Mouse (Mus musculus) c-Kit-positive CD71-positive TER-119-positive erythroid progenitor cells, embryonic 14.5 days (primary cell): Measurements from ENCODE around the gene Dock2.
"Not testable (repeated sequence)": the region's sequence is repeated elsewhere in the genome, so short reads cannot be mapped to it uniquely, and the experiment has no call there.

ENCODE experiments used
- DNase-seq: peaks from one replicate; pipeline ENCODE4 v3.0.0-alpha.2; 2013; ENCODE audit warnings: low spot score

The Dock2 gene

DNA sequence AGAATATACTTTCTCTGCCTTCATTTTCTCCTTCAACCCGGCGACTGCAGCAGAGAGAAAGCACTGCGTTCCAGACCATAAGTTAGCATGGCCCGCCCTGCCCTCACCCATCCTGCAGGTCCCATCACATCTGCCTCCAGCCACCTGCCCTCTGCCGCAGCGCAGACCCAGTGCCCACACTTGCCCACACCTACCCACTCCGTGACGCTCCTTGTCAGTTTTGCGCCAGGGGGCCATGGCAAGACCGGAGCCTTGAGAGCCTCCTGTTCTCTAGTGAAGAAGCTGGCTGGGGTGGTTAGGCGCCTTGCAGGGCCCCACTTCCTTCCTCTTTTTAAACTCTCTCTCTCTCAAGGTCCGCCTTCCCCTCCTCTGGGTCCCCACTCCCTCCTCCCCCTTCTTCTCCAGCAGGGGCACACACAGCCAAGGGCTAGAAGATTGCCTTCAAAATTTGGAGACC lies at the start of gene Dock2:
TSS of gene Dock2 (minus strand) at position 306 of the 457 bp plus-strand sequence.
- DNase-seq = no peak

GRCm38 (mm10) chr11:34832678-34833077 lies 49.0 kb upstream of the Dock2 start:
- DNase-seq = peak; percentile 8

DNA sequence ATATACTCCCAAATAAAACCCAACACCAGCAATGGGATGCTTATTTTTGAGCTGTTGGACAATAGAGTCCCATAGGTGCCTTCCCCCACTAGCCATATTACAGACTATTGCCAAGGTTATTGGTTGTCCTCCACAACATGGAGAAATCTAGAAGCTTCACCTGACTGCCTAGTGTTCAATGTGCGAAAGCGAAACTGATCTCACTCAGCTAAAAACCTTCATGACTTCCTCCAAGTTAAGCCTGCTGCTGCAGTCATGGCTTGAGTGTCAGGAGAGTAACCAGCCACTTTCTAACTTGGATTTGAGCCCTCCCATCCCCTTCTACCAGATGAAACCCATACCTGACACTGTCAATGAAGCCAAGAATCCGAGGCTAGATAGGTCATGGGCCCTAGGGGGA lies 44.1 kb upstream of the Dock2 start:
- DNase-seq = no peak

GRCm38 (mm10) chr11:34826940-34827339 lies 43.2 kb upstream of the Dock2 start:
- no peak for DNase-seq

DNA sequence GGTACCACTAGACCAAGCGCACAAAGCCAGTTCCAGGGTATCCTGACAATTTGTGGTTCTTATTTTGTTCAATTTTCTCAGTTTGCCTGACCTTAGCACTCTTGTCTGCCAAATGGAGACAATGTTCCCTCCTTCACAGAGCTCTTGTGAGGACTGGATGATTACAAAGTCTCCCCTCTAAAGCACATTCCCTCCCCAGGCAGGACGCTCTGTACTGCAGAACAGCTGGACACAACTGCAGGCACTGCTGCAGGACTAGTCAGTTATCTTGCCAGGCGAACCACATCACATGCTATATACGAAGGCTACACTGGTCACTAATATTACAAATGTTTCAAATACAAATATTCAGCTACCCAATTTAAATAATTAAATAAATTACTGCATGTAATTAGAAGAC lies 41.1 kb upstream of the Dock2 start:
- no peak for DNase-seq

GRCm38 (mm10) chr11:34814767-34815166 lies 31.1 kb upstream of the Dock2 start:
- DNase-seq = no peak

DNA sequence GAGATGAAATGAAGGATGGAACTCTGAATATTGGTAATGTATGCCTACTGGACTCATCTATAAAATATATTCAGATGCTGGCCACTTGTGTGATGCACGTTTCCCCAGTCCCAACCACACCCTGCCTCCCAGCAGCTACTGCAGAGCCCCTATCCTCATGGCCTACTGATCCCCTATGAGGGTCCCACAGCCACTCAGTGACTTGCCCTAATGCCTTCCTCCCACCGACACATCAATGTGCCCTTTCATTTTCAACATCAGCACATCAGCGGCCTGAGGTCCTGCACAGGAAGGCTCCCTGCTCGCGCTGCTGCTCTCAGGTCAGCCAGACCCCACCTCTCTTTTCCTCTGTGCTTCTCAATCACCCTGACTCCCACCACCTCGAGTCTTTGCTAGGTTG lies 30.6 kb upstream of the Dock2 start:
- no peak for DNase-seq

GRCm38 (mm10) chr11:34805026-34805425 lies 21.3 kb upstream of the Dock2 start:
- DNase-seq = not testable (repeated sequence)

DNA sequence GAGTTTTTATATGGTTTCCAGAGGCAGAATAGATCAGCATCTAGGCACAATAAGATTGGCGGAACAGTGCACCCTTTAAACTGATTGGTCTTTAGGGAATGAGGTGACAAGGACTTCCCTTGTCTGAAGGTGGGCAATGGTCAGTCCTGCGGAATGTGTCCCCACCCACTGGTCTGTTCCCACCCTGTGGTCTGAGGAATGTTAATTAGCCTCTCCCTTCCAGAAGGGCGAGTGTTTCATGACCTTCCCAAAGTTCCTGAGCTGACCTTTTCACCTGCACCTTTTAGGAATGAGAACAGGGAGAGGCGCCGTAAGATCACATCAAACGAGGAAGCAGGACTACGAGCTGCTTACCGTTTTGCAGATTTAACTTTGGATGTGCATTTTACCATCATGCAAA lies 14.4 kb upstream of the Dock2 start:
- DNase-seq = not testable (repeated sequence)

- DNase-seq = no peak
These were observed 12.4 kb upstream of the Dock2 start for GRCm38 (mm10) chr11:34796097-34796496.

- DNase-seq = peak; percentile 35
These were observed 8.2 kb upstream of the Dock2 start for GRCm38 (mm10) chr11:34791872-34792271.

GRCm38 (mm10) chr11:34784864-34785263 lies 1.2 kb upstream of the Dock2 start:
- no peak for DNase-seq

DNA sequence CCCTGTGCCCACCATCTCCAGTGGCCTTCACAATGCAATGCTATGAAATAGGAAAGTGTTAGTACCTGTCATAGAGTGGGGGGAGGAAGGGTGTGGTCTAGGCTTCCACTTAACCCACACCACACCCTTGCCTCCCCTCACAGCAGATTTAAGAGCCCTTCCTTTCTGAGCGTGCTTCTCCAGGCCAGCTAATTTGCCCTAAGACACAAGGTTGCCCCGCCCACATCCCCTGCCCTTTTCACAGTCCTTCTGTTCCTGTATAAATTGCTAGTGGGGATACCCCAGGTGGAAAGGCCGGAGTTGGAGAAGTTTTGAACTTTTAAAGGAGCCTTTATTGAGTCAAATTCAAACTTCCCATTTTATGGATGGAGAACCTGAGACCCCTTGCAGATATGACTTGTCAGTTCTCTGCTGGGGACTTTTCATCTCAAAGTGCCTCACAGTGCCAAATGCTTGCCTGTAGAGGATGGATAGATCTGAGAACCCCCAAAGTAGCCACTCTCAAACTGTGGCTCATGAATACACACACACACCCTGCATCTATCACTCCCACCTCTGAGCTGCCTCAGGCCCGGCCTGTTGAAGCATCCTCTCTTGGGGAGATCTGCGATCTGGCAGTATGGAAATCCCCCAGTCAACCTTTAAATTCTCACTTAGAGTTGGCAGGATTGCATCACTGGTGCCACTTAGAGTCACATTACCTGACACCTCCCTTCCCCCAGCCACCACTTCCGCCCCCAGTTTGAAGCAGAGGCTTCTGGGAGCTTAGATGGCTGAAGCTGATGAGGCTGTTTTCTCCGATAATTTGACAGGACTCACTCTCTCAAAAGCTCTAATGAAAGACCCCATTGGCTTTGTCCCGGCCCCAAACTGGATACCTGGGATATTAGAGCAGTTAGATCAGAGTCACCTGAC lies 919 bp downstream of the Dock2 start:
- DNase-seq = no peak

DNA sequence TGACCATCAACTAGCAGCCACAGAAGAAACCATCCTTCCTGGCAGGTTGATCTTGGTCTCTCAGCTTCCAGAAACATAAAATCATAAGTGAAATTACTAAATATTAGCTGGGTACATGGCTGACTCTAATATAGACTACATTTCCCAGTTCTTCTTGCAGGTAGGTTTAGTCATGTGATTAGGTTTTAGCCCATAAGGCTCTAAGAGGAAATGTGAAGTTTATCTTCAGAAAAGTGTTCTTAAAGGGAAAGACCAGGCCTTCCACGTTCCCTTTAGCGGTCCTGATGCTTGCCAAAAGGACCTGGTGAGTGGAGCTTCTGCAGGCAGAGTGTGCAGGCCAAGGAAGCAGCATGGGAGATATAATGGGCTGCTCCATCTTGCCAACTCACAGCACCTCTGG lies 2.9 kb downstream of the Dock2 start:
- no peak for DNase-seq

DNA sequence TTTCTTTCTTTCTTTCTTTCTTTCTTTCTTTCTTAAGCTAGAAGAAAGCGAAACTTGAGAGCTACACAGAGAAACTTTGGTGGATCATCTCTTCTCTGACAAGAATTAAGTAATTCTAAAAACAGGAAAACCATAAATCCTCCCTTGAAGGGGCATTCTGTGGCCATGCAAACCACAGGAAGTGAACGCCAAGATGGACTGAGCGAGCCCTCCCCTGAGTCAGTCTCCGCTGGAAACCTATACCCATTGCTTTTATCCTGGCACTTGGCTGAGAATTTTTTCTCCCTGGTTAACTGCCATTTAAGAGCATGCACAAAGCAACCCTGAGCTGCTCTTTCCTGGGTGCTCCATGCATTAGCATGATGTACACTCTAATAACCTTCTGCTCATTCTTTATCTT lies 3.7 kb downstream of the Dock2 start:
- DNase-seq = no peak

- no peak for DNase-seq
These were observed 5.3 kb downstream of the Dock2 start for GRCm38 (mm10) chr11:34778351-34778750.

DNA sequence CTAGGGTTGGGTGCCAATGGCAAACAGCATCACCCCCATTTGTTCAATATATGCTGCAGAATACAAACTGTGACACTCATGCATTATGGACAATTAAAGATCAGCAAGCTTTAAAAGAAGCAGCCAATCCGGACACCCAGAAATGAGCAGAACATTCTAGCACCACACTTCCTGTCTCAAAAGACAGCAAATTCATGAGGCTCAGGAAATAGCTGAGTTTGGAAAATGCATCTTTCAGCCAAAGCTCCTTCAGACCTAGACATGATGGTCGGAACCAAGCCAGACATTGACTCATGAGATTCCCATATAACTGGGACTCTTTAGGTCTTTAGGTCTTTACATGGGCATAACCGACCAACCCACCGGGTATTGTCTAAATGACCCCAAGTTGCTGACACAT lies 6.2 kb downstream of the Dock2 start:
- DNase-seq = no peak

DNA sequence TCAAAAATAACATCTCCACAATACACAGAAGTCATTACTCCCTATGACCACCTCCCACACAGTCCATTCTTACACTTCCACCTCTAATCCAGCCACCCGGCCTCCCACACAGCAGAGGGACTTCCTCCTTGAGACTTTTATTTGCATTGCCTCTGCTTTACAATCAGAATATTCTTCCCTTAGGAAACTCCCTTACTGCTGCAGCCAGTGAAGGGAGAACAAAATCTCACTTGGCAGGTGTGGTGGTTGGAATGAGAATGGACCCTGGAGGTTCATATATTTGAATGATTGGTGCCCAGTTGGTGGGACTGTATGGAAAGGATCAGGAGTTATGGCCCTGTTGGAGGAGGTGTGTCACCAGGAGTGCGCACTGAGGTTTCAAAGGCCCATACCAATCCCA lies 7.6 kb downstream of the Dock2 start:
- DNase-seq = no peak

GRCm38 (mm10) chr11:34774636-34775035 lies 9.1 kb downstream of the Dock2 start:
- no peak for DNase-seq

GRCm38 (mm10) chr11:34773304-34773895 lies 10.3 kb downstream of the Dock2 start:
- no peak for DNase-seq

DNA sequence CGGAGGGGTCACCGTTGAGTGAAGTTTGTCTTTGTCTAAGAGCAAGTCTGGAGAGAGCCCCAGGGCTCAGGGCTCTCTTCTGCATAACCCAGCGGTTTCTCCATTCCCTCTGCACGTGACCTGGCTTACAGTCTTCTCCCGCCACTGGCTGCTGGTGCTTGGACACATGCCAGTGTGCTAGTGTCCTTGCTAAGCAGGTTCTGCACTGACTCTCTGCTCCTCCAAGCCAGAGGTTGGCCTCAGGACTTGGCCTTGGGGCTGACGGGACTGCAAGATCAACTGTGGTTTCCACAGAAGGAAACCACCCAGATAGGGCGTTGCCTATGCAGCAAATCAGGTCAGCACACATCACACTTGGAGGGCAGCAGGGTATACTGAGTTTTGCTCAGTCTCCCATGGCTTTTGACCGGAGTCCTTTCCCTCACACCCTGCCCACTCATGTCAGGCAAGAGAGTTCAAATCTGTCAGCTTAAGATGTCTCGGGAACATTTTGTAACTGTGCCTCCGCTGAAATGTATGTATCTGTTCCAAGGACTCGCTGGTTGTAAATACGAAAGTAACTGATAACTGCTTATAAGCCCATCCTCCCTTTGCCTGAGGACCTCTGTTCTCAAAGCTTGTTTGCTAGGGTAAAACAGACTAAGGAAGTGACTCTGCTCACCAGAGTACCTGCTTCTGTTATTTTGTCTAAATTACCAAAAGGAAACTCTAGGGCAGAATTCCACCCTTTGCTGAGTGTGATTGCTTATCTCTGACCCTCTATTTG lies 12.3 kb downstream of the Dock2 start:
- no peak for DNase-seq

DNA sequence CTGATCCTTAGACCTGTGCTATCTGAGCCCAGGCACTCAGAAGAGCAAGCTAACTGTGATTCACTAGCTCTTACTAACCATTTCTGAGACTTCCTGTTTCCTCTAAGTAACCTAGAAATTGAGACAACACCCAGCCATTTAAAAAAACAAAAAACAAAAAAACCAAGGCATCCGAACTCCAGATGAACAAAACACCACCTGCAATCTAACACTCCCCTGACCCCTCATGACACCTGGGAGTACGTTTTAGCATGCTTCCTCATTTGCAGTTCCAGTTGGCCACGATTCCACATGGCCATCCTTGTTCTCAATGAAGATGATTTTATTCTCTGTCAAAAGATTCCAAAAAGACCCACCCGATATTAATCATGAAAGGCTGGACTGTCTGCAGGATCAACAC lies 13.0 kb downstream of the Dock2 start:
- DNase-seq = no peak

GRCm38 (mm10) chr11:34769946-34770345 lies 13.7 kb downstream of the Dock2 start:
- DNase-seq = no peak
